Mouse (Mus musculus) embryonic facial prominence, embryonic 13.5 days (tissue): ENCODE results near the gene Hcar2. TPM values are rescaled to one million over a fixed set of nuclear protein-coding genes. Genes with fewer than 3 reads are reported as not detected.

Experiments used
- ATAC-seq: fragments of 200-750 bp; cut with Nextera tagmentation; 2 replicates; pipeline ENCODE4 v1.8.0; 2017; ENCODE audit warnings: low read depth; ENCODE audit not compliant: insufficient number of reproducible peaks, insufficient read depth, low FRiP score, low TSS enrichment
- H3K27ac ChIP-seq: fragments of 300-500 bp; sonication (generic); 2 replicates; pipeline ENCODE4 v1.5.1; 2015; ENCODE audit warnings: moderate library complexity, mild to moderate bottlenecking, inconsistent platforms
- H3K27me3 ChIP-seq: fragments of 300-500 bp; sonication (generic); 2 replicates; pipeline ENCODE4 v1.6.1; 2015; ENCODE audit warnings: mild to moderate bottlenecking, inconsistent platforms
- H3K36me3 ChIP-seq: fragments of 300-500 bp; sonication (generic); 2 replicates; pipeline ENCODE4 v1.6.1; 2015; ENCODE audit warnings: mild to moderate bottlenecking, inconsistent platforms
- H3K4me1 ChIP-seq: fragments of 300-500 bp; sonication (generic); 2 replicates; pipeline ENCODE4 v1.6.1; 2015; ENCODE audit warnings: inconsistent platforms
- H3K4me2 ChIP-seq: fragments of 300-500 bp; sonication (generic); 2 replicates; pipeline ENCODE4 v1.6.1; 2015; ENCODE audit warnings: moderate library complexity, mild to moderate bottlenecking, inconsistent platforms
- H3K4me3 ChIP-seq: fragments of 300-500 bp; sonication (generic); 2 replicates; pipeline ENCODE4 v1.5.1; 2015; ENCODE audit warnings: mild to moderate bottlenecking, inconsistent platforms
- H3K9ac ChIP-seq: fragments of 300-500 bp; sonication (generic); 2 replicates; pipeline ENCODE4 v1.6.1; 2015; ENCODE audit warnings: mild to moderate bottlenecking, inconsistent platforms
- H3K9me3 ChIP-seq: fragments of 300-500 bp; sonication (generic); 2 replicates; pipeline ENCODE4 v1.6.1; 2016; ENCODE audit warnings: inconsistent platforms
- WGBS: fragments of 180-500 bp; shearing (Covaris S2); methylation state at CpG from one replicate; pipeline ENCODE4 v1.1.7; 2015; ENCODE audit warnings: mixed read lengths; 5-methylcytosine and 5-hydroxymethylcytosine counted together
- polyA plus RNA-seq: library from polyadenylated mRNA; unstranded; fragments of >200 nt; fragmentation: Nextera tagmentation; extraction: Ambion mirVana; gene quantifications from 2 replicates; pipeline ENCODE4 v1.2.1, GENCODE M21; 2015

Gene Hcar2
- 0.26 and 0.59 TPM in 2 replicates for polyA plus RNA-seq

- Histone ChIP-seq H3K4me3 (no peak within 1 kb of the TSS), H3K27me3 (no peaks in the 10 kb centered on the region), H3K27ac (no peak within 1 kb of the TSS), H3K36me3 (no peaks in the 10 kb centered on the region), H3K4me2 (no peak within 1 kb of the TSS), H3K9ac (no peak within 1 kb of the TSS), H3K4me1 (peaks cover 4% of the 10 kb centered on the region; the same call in 1 of the 2 replicates), H3K9me3 (no peaks in the 10 kb centered on the region)
- no peak for ATAC-seq
- 74% methylated on average over 12 of the region's 12 CpGs for WGBS
These were observed at the start of gene Hcar2 for GRCm38 (mm10) chr5:123865365-123865764. Gene Hcar2, minus strand, starts transcription at chr5:123865499.

GRCm38 (mm10) chr5:123914852-123915251, 49.6 kb upstream of the Hcar2 start:
- Histone ChIP-seq H3K4me2 (no peak overlapping the region), H3K9me3 (no peaks in the 10 kb centered on the region), H3K27me3 (no peaks in the 10 kb centered on the region), H3K4me3 (no peak overlapping the region), H3K9ac (no peak overlapping the region), H3K4me1 (no peaks in the 10 kb centered on the region), H3K27ac (no peak overlapping the region), H3K36me3 (peaks cover 84% of the 10 kb centered on the region)
- ATAC-seq: no peak
- WGBS: 87% methylated on average over 3 of the region's 3 CpGs

GRCm38 (mm10) chr5:123907631-123907977, 42.3 kb upstream of the Hcar2 start:
- H3K4me2 ChIP-seq: peak overlapping the region; percentile 94
- H3K36me3 ChIP-seq: peaks cover 38% of the 10 kb centered on the region
- peak overlapping the region; percentile 96 for H3K4me3 ChIP-seq
- no peaks in the 10 kb centered on the region for H3K27me3 ChIP-seq
- 4% methylated on average over 10 of the region's 10 CpGs for WGBS
- H3K27ac ChIP-seq: peak overlapping the region; percentile 87
- peak overlapping the region; percentile 99 for H3K9ac ChIP-seq
- H3K4me1 ChIP-seq: peaks cover 20% of the 10 kb centered on the region
- H3K9me3 ChIP-seq: no peaks in the 10 kb centered on the region
- no peak for ATAC-seq

- WGBS: under 1% methylated on average over 60 of the region's 61 CpGs
- Histone ChIP-seq H3K27ac (peak within 1 kb of the TSS; percentile 87), H3K4me1 (peaks cover 20% of the 10 kb centered on the region), H3K9me3 (no peaks in the 10 kb centered on the region), H3K27me3 (no peaks in the 10 kb centered on the region), H3K4me3 (peak within 1 kb of the TSS; percentile 96), H3K36me3 (peaks cover 33% of the 10 kb centered on the region), H3K9ac (peak within 1 kb of the TSS; percentile 99), H3K4me2 (peak within 1 kb of the TSS; percentile 94)
- ATAC-seq: peak; percentile 88
These were observed 41.8 kb upstream of the Hcar2 start, which contains the start of gene Denr for GRCm38 (mm10) chr5:123906976-123907630. Gene Denr, plus strand, starts transcription at chr5:123907175.

GRCm38 (mm10) chr5:123906146-123906975, 41.1 kb upstream of the Hcar2 start:
- Histone ChIP-seq H3K4me1 (peaks cover 20% of the 10 kb centered on the region), H3K27ac (no peak overlapping the region), H3K27me3 (no peaks in the 10 kb centered on the region), H3K4me3 (peak overlapping the region; percentile 96), H3K36me3 (peaks cover 31% of the 10 kb centered on the region), H3K9ac (no peak overlapping the region), H3K4me2 (peak overlapping the region; percentile 45), H3K9me3 (no peaks in the 10 kb centered on the region)
- no peak for ATAC-seq
- 71% methylated on average over 17 of the region's 17 CpGs for WGBS

GRCm38 (mm10) chr5:123904059-123904672, 38.9 kb upstream of the Hcar2 start:
- Histone ChIP-seq H3K27ac (no peak overlapping the region), H3K9ac (no peak overlapping the region), H3K4me2 (no peak overlapping the region), H3K4me3 (no peak overlapping the region), H3K36me3 (peaks cover 10% of the 10 kb centered on the region), H3K4me1 (peaks cover 16% of the 10 kb centered on the region), H3K9me3 (no peaks in the 10 kb centered on the region), H3K27me3 (no peaks in the 10 kb centered on the region)
- ATAC-seq: no peak
- 68% methylated on average over 11 of the region's 11 CpGs for WGBS

- Histone ChIP-seq H3K9me3 (no peaks in the 10 kb centered on the region), H3K4me2 (no peak overlapping the region), H3K27ac (no peak overlapping the region), H3K9ac (no peak overlapping the region), H3K27me3 (no peaks in the 10 kb centered on the region), H3K4me1 (no peaks in the 10 kb centered on the region), H3K36me3 (no peaks in the 10 kb centered on the region), H3K4me3 (no peak overlapping the region)
- 81% methylated on average over 13 of the region's 13 CpGs for WGBS
- no peak for ATAC-seq
These were observed 32.1 kb upstream of the Hcar2 start for GRCm38 (mm10) chr5:123897352-123897751.

GRCm38 (mm10) chr5:123896395-123896794, 31.1 kb upstream of the Hcar2 start:
- H3K36me3 ChIP-seq: no peaks in the 10 kb centered on the region
- no peak overlapping the region for H3K4me2 ChIP-seq
- peak overlapping the region; percentile 29; the same call in 1 of the 2 replicates for H3K27ac ChIP-seq
- H3K9ac ChIP-seq: no peak overlapping the region
- ATAC-seq: no peak
- 71% methylated on average over 11 of the region's 11 CpGs for WGBS
- no peaks in the 10 kb centered on the region for H3K4me1 ChIP-seq
- H3K27me3 ChIP-seq: no peaks in the 10 kb centered on the region
- no peaks in the 10 kb centered on the region for H3K9me3 ChIP-seq
- H3K4me3 ChIP-seq: no peak overlapping the region

GRCm38 (mm10) chr5:123893520-123893919, 28.2 kb upstream of the Hcar2 start:
- Histone ChIP-seq H3K4me2 (no peak overlapping the region), H3K4me1 (no peaks in the 10 kb centered on the region), H3K4me3 (no peak overlapping the region), H3K9me3 (no peaks in the 10 kb centered on the region), H3K36me3 (no peaks in the 10 kb centered on the region), H3K27me3 (no peaks in the 10 kb centered on the region), H3K27ac (no peak overlapping the region), H3K9ac (no peak overlapping the region)
- ATAC-seq: no peak
- 91% methylated on average over 5 of the region's 5 CpGs for WGBS

GRCm38 (mm10) chr5:123891669-123892068, 26.4 kb upstream of the Hcar2 start:
- no peaks in the 10 kb centered on the region for H3K36me3 ChIP-seq
- no peak overlapping the region for H3K9ac ChIP-seq
- no peaks in the 10 kb centered on the region for H3K27me3 ChIP-seq
- H3K27ac ChIP-seq: no peak overlapping the region
- no peak for ATAC-seq
- H3K4me1 ChIP-seq: no peaks in the 10 kb centered on the region
- no peaks in the 10 kb centered on the region for H3K9me3 ChIP-seq
- 48% methylated on average over 6 of the region's 6 CpGs for WGBS
- no peak overlapping the region for H3K4me3 ChIP-seq
- H3K4me2 ChIP-seq: no peak overlapping the region

GRCm38 (mm10) chr5:123890987-123891386, 25.7 kb upstream of the Hcar2 start:
- WGBS: 81% methylated on average over 5 of the region's 5 CpGs
- no peak overlapping the region for H3K9ac ChIP-seq
- H3K4me1 ChIP-seq: no peaks in the 10 kb centered on the region
- no peak overlapping the region for H3K4me3 ChIP-seq
- H3K27ac ChIP-seq: no peak overlapping the region
- no peaks in the 10 kb centered on the region for H3K27me3 ChIP-seq
- no peaks in the 10 kb centered on the region for H3K9me3 ChIP-seq
- H3K4me2 ChIP-seq: no peak overlapping the region
- no peaks in the 10 kb centered on the region for H3K36me3 ChIP-seq
- ATAC-seq: no peak
